Mouse (Mus musculus) neural tube, embryonic 14.5 days (tissue): ENCODE results near the gene Itm2a. TPM values are rescaled to one million over a fixed set of nuclear protein-coding genes. Genes with fewer than 3 reads are reported as not detected.
A peak's percentile ranks its signal among the peaks of the same experiment; 100 is the strongest.

Experiments
- ATAC-seq: fragments of 200-750 bp; cut with Nextera tagmentation; 2 replicates; pipeline ENCODE4 v1.8.0; 2017; ENCODE audit warnings: low read depth, mild to moderate bottlenecking, moderate TSS enrichment, moderate library complexity
- H3K27ac ChIP-seq: fragments of 300-500 bp; sonication (generic); 2 replicates; pipeline ENCODE4 v1.5.1; 2014; ENCODE audit warnings: low read depth, mild to moderate bottlenecking, control low read depth, low read length, moderate library complexity, mixed read lengths
- H3K27me3 ChIP-seq: fragments of 300-500 bp; sonication (generic); 2 replicates; pipeline ENCODE4 v1.6.1; 2014; ENCODE audit warnings: low read length; ENCODE audit not compliant: control insufficient read depth, insufficient read depth
- H3K36me3 ChIP-seq: fragments of 300-500 bp; sonication (generic); 2 replicates; pipeline ENCODE4 v1.6.1; 2014; ENCODE audit warnings: low read length, mixed read lengths; ENCODE audit not compliant: control insufficient read depth, insufficient read depth
- H3K4me1 ChIP-seq: fragments of 300-500 bp; sonication (generic); 2 replicates; pipeline ENCODE4 v1.6.1; 2014; ENCODE audit warnings: low read length; ENCODE audit not compliant: control insufficient read depth, insufficient read depth
- H3K4me2 ChIP-seq: fragments of 300-500 bp; sonication (generic); 2 replicates; pipeline ENCODE4 v1.6.1; 2014; ENCODE audit warnings: mild to moderate bottlenecking, low read depth, low read length, control low read depth
- H3K4me3 ChIP-seq: fragments of 300-500 bp; sonication (generic); 2 replicates; pipeline ENCODE4 v1.5.1; 2014; ENCODE audit warnings: low read depth, low read length, control low read depth, mixed read lengths
- H3K9ac ChIP-seq: fragments of 300-500 bp; sonication (generic); replicated peaks from 2 replicates; pipeline ENCODE4 v1.6.1; 2014; ENCODE audit warnings: low read depth, mild to moderate bottlenecking, control low read depth, low read length, mixed read lengths
- H3K9me3 ChIP-seq: fragments of 300-500 bp; sonication (generic); 2 replicates; pipeline ENCODE4 v1.6.1; 2016; ENCODE audit warnings: low read length; ENCODE audit not compliant: control insufficient read depth
- WGBS: fragments of 180-500 bp; shearing (Covaris S2); extraction: QIAGEN DNeasy Blood & Tissue Kit; methylation state at CpG from one replicate; pipeline ENCODE4 v1.1.7; 2014; 5-methylcytosine and 5-hydroxymethylcytosine counted together
- polyA plus RNA-seq: library from polyadenylated mRNA; unstranded; fragments of >200 nt; fragmentation: Nextera tagmentation; extraction: Ambion mirVana; gene quantifications from 2 replicates; pipeline ENCODE4 v1.2.1, GENCODE M21; 2014

The Itm2a gene
- polyA plus RNA-seq: 74.8 and 174 TPM in 2 replicates

GRCm38 (mm10) chrX:107402915-107403912 is at the start of gene Itm2a:
TSS of gene Itm2a (minus strand) at chrX:107403376.
- WGBS: 17% methylated on average over 24 of the region's 30 CpGs
- H3K36me3 ChIP-seq: no peaks in the 10 kb centered on the region
- peak within 1 kb of the TSS; percentile 41 for H3K4me3 ChIP-seq
- ATAC-seq: peak; percentile 96
- no peaks in the 10 kb centered on the region for H3K4me1 ChIP-seq
- no peak within 1 kb of the TSS for H3K27ac ChIP-seq
- no peaks in the 10 kb centered on the region for H3K27me3 ChIP-seq
- peak within 1 kb of the TSS; percentile 61 for H3K4me2 ChIP-seq
- H3K9me3 ChIP-seq: no peaks in the 10 kb centered on the region
- peak within 1 kb of the TSS; percentile 47 for H3K9ac ChIP-seq

GRCm38 (mm10) chrX:107435887-107436286 is 32.7 kb upstream of the Itm2a start:
- no peak overlapping the region for H3K27ac ChIP-seq
- no peak overlapping the region for H3K9ac ChIP-seq
- no peaks in the 10 kb centered on the region for H3K36me3 ChIP-seq
- no peak for ATAC-seq
- H3K9me3 ChIP-seq: no peaks in the 10 kb centered on the region
- H3K4me2 ChIP-seq: no peak overlapping the region
- 7% methylated on average over 2 of the region's 2 CpGs for WGBS
- no peaks in the 10 kb centered on the region for H3K4me1 ChIP-seq
- no peaks in the 10 kb centered on the region for H3K27me3 ChIP-seq
- H3K4me3 ChIP-seq: no peak overlapping the region

- no peak overlapping the region for H3K4me2 ChIP-seq
- H3K36me3 ChIP-seq: no peaks in the 10 kb centered on the region
- WGBS: 91% methylated on average over 2 of the region's 2 CpGs
- no peak for ATAC-seq
- H3K4me3 ChIP-seq: no peak overlapping the region
- no peak overlapping the region for H3K9ac ChIP-seq
- H3K27me3 ChIP-seq: no peaks in the 10 kb centered on the region
- H3K27ac ChIP-seq: no peak overlapping the region
- H3K4me1 ChIP-seq: no peaks in the 10 kb centered on the region
- H3K9me3 ChIP-seq: no peaks in the 10 kb centered on the region
Observed at GRCm38 (mm10) chrX:107421304-107421703, 18.1 kb upstream of the Itm2a start.

GRCm38 (mm10) chrX:107417345-107417744 is 14.2 kb upstream of the Itm2a start:
- Histone ChIP-seq H3K27ac (no peak overlapping the region), H3K4me3 (no peak overlapping the region), H3K9me3 (no peaks in the 10 kb centered on the region), H3K36me3 (no peaks in the 10 kb centered on the region), H3K4me2 (no peak overlapping the region), H3K4me1 (no peaks in the 10 kb centered on the region), H3K27me3 (no peaks in the 10 kb centered on the region), H3K9ac (no peak overlapping the region)
- WGBS: 17% methylated on average over 3 of the region's 3 CpGs
- no peak for ATAC-seq

- ATAC-seq: no peak
- no peak overlapping the region for H3K27ac ChIP-seq
- 45% methylated on average over 1 of the region's 1 CpGs for WGBS
Observed at GRCm38 (mm10) chrX:107415999-107416398, 12.8 kb upstream of the Itm2a start.

GRCm38 (mm10) chrX:107402481-107402880 is 695 bp downstream of the Itm2a start:
- 21% methylated on average over 18 of the region's 18 CpGs for WGBS
- no peaks in the 10 kb centered on the region for H3K4me1 ChIP-seq
- H3K36me3 ChIP-seq: no peaks in the 10 kb centered on the region
- no peaks in the 10 kb centered on the region for H3K27me3 ChIP-seq
- peak overlapping the region; percentile 41 for H3K4me3 ChIP-seq
- peak overlapping the region; percentile 61 for H3K4me2 ChIP-seq
- H3K9ac ChIP-seq: no peak overlapping the region
- H3K27ac ChIP-seq: no peak overlapping the region
- 0 out of 2 replicates have a peak, but pooled peaks have one; percentile 41 for ATAC-seq
- H3K9me3 ChIP-seq: no peaks in the 10 kb centered on the region

More at GRCm38 (mm10) chrX:107415999-107416398, 12.8 kb upstream of the Itm2a start:
- Histone ChIP-seq H3K9me3 (no peaks in the 10 kb centered on the region), H3K27me3 (no peaks in the 10 kb centered on the region), H3K9ac (no peak overlapping the region), H3K4me2 (no peak overlapping the region), H3K4me3 (no peak overlapping the region), H3K36me3 (no peaks in the 10 kb centered on the region), H3K4me1 (no peaks in the 10 kb centered on the region)

- Histone ChIP-seq H3K4me1 (no peaks in the 10 kb centered on the region), H3K9ac (no peak overlapping the region), H3K27me3 (no peaks in the 10 kb centered on the region), H3K9me3 (no peaks in the 10 kb centered on the region), H3K4me3 (no peak overlapping the region), H3K4me2 (no peak overlapping the region), H3K27ac (no peak overlapping the region), H3K36me3 (no peaks in the 10 kb centered on the region)
- 87% methylated on average over 8 of the region's 8 CpGs for WGBS
- ATAC-seq: no peak
Observed at GRCm38 (mm10) chrX:107399087-107399486, 4.1 kb downstream of the Itm2a start.

GRCm38 (mm10) chrX:107393256-107393655 is 9.9 kb downstream of the Itm2a start:
- H3K27ac ChIP-seq: no peak overlapping the region
- 56% methylated on average over 3 of the region's 3 CpGs for WGBS
- H3K4me3 ChIP-seq: no peak overlapping the region
- no peaks in the 10 kb centered on the region for H3K9me3 ChIP-seq
- ATAC-seq: no peak
- no peak overlapping the region for H3K9ac ChIP-seq
- H3K4me1 ChIP-seq: no peaks in the 10 kb centered on the region
- H3K27me3 ChIP-seq: no peaks in the 10 kb centered on the region
- H3K4me2 ChIP-seq: no peak overlapping the region
- H3K36me3 ChIP-seq: no peaks in the 10 kb centered on the region

- H3K4me1 ChIP-seq: no peaks in the 10 kb centered on the region
- no peak overlapping the region for H3K4me3 ChIP-seq
- H3K27me3 ChIP-seq: no peaks in the 10 kb centered on the region
- no peak overlapping the region for H3K9ac ChIP-seq
- no peak overlapping the region for H3K27ac ChIP-seq
- 83% methylated on average over 1 of the region's 1 CpGs for WGBS
- H3K4me2 ChIP-seq: no peak overlapping the region
- no peaks in the 10 kb centered on the region for H3K36me3 ChIP-seq
- ATAC-seq: no peak
- H3K9me3 ChIP-seq: no peaks in the 10 kb centered on the region
Observed at GRCm38 (mm10) chrX:107375329-107375728, 27.8 kb downstream of the Itm2a start.
